Mouse (Mus musculus): ENCODE results near the gene Tent2.

DNA sequence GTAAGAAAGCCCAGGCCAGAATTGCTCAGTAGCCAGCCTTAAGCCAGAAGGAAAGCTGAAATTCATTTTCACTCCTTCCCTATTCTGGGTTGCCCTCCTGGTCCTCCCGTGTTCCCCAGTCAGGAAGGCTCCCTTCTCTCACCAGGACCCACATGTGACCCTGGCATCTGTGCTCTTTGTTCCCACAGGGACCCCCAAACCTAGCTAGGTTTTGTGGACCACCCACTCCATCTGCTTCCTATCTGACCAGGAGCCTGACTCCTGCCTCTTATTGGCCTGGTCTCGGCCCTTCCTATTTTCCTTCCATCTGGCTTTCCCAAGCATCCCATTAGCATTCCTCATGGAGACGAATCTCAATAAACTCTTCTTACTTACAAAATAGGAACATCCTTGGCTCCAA lies 93.6 kb downstream of the Tent2 start:
- TF ChIP-seq CTCF (IDR thresholded peaks at IDR 0.05; ENCODE audit: insufficient read depth, low read length) (no peak), POLR2A (IDR thresholded peaks at IDR 0.05; ENCODE audit: borderline replicate concordance, extremely low read depth, low read depth, low read length) (no peak)
